Mouse (Mus musculus) heart, postnatal 0 days (tissue): ENCODE measurements around the gene Zfp985.
"Not testable (repeated sequence)": the region's sequence is repeated elsewhere in the genome, so short reads cannot be mapped to it uniquely, and the experiment has no call there.

Experiments
- CTCF ChIP-seq: IDR thresholded peaks from 2 replicates; pipeline ENCODE4 v1.5.1; 2016; ENCODE audit warnings: antibody characterized with exemption, control low read depth, low read depth
- EP300 ChIP-seq: IDR thresholded peaks from 2 replicates; pipeline ENCODE4 v1.6.1; 2016; ENCODE audit warnings: antibody characterized with exemption, low read depth

DNA sequence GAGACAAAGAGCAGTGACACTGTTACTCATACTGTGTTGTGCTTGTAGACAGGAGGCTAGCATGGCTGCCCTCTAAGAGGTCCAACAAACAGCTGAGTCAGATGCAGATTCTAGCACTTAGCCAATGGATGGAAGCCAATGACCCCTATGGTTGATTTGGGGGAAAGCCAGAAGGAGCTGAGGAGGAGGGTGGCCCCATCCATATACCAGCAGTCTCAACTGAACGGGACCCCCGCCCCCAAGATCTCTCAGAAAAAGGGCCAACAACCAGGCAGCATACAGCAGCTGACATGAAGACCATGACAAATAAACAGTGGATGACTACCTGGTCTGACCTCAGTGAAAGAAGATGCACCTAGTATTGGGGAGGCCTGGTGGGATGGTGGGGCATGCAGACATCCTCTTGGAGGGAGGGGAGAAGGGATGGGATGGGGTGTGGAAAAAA is 80.8 kb downstream of the Zfp985 start:
- TF ChIP-seq CTCF, EP300: not testable (repeated sequence)
